Mouse (Mus musculus) kidney, postnatal 0 days (tissue): Measurements from ENCODE around the gene Lcn11. TPM values are rescaled to one million over a fixed set of nuclear protein-coding genes. Genes with fewer than 3 reads are reported as not detected.
"Not testable (repeated sequence)": the region's sequence is repeated elsewhere in the genome, so short reads cannot be mapped to it uniquely, and the experiment has no call there.

Experiments used
- ATAC-seq: fragments of 200-750 bp; cut with Nextera tagmentation; replicated peaks from 2 replicates; pipeline ENCODE4 v1.8.0; 2017; ENCODE audit warnings: low read depth, moderate number of reproducible peaks, moderate TSS enrichment, moderate library complexity; ENCODE audit not compliant: low FRiP score
- DNase-seq: peaks from one replicate; pipeline ENCODE4 v3.0.0-alpha.2; 2016; ENCODE audit warnings: low spot score
- H3K27ac ChIP-seq: fragments of 300-500 bp; sonication (generic); 2 replicates; pipeline ENCODE4 v1.5.1; 2014; ENCODE audit warnings: mild to moderate bottlenecking
- H3K27me3 ChIP-seq: fragments of 300-500 bp; sonication (generic); 2 replicates; pipeline ENCODE4 v1.6.1; 2014; ENCODE audit warnings: low read length, mixed read lengths; ENCODE audit not compliant: insufficient read depth
- H3K36me3 ChIP-seq: fragments of 300-500 bp; sonication (generic); 2 replicates; pipeline ENCODE4 v1.6.1; 2014; ENCODE audit warnings: low read length, mixed read lengths; ENCODE audit not compliant: insufficient read depth
- H3K4me1 ChIP-seq: fragments of 300-500 bp; sonication (generic); replicated peaks from 2 replicates; pipeline ENCODE4 v1.6.1; 2014; ENCODE audit warnings: antibody characterized with exemption, low read length, mixed read lengths; ENCODE audit not compliant: insufficient read depth
- H3K4me2 ChIP-seq: fragments of 300-500 bp; sonication (generic); 2 replicates; pipeline ENCODE4 v1.6.1; 2014; ENCODE audit warnings: mild to moderate bottlenecking, low read length, moderate library complexity, mixed read lengths
- H3K4me3 ChIP-seq: fragments of 300-500 bp; sonication (generic); replicated peaks from 2 replicates; pipeline ENCODE4 v1.5.1; 2014; ENCODE audit warnings: low read depth, low read length
- H3K9ac ChIP-seq: fragments of 300-500 bp; sonication (generic); 2 replicates; pipeline ENCODE4 v1.6.1; 2014; ENCODE audit warnings: low read depth, low read length
- H3K9me3 ChIP-seq: fragments of 300-500 bp; sonication (generic); replicated peaks from 2 replicates; pipeline ENCODE4 v1.6.1; 2016; ENCODE audit warnings: low read length, inconsistent platforms, mixed read lengths
- CTCF ChIP-seq: IDR thresholded peaks from 2 replicates; pipeline ENCODE4 v1.5.1; 2016; ENCODE audit warnings: antibody characterized with exemption, low read depth, mild to moderate bottlenecking, moderate library complexity
- WGBS: fragments of 180-500 bp; shearing (Covaris S2); extraction: QIAGEN DNeasy Blood & Tissue Kit; methylation state at CpG from one replicate; pipeline ENCODE4 v1.1.7; 2014; 5-methylcytosine and 5-hydroxymethylcytosine counted together
- polyA plus RNA-seq: library from polyadenylated mRNA; unstranded; fragments of >200 nt; fragmentation: Nextera tagmentation; extraction: Ambion mirVana; gene quantifications from 2 replicates; pipeline ENCODE4 v1.2.1, GENCODE M21; 2015

Gene Lcn11
- polyA plus RNA-seq = not detected in 2 replicates

DNA sequence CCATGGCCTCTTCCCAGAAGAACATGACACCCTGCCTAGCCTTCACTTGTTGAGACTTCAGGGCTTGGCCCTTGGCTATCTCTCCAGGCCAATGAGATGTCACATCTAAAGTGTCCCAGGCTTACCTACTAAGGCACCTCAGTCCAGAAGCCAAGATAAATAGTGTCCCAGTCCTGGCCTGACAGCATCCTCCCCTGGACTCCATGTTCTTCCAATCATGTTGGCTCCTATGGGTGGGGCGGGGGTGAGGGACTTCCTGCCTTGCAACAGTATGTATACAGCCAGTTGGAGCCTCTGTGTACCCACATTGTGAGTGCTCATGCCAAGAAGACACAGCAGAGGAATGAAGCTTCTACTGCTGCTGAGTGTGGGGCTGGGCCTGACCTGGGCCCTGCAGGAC is at the start of gene Lcn11:
Gene Lcn11, plus strand, starts transcription at position 301 of the 400 bp plus-strand sequence.
- H3K27me3 ChIP-seq = no peaks in the 10 kb centered on the region
- ATAC-seq (no peak), DNase-seq (no peak)
- H3K27ac ChIP-seq = no peak within 1 kb of the TSS
- no peaks in the 10 kb centered on the region for H3K9me3 ChIP-seq
- 100% methylated on average over 1 of the region's 1 CpGs for WGBS
- no peak within 1 kb of the TSS for H3K9ac ChIP-seq
- no peak within 1 kb of the TSS for H3K4me2 ChIP-seq
- H3K4me3 ChIP-seq = no peak within 1 kb of the TSS
- TF ChIP-seq CTCF = no peak
- H3K36me3 ChIP-seq = no peaks in the 10 kb centered on the region
- no peaks in the 10 kb centered on the region for H3K4me1 ChIP-seq

DNA sequence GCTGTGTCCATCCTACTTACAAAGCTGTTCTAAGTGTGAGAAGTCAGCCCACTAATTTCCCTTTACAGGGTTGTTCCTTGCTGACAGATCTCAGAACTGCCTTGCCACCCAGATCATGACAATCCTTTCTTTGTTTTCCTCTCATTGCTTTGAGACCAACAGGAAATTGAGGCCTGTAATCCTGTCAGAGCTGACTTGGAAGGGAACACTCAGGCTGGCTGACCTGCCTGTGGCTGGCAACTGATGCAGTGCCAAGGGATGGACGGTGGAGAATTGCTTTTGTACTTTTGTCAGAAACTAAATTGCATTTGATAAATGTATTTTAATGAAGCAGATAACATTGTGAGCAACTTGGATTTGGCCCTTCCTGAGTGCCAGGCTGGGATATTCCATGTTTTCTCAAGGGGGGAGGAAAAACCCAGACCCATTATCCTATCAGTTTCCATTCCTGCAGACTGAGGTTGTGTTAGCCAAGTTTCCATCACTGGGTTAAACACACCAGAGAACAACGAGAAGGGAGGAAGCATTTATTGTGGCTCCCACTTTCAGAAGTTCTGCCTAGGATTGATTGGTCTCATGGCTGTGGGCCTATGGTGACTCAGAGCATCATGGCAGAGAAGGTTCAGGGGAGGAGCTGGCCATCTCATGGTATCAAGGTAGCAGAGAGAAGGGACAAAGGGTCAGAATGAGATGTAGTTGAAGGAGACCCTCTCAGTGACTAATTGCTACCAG is 43.5 kb upstream of the Lcn11 start:
- no peak for DNase-seq
- TF ChIP-seq CTCF = no peak

DNA sequence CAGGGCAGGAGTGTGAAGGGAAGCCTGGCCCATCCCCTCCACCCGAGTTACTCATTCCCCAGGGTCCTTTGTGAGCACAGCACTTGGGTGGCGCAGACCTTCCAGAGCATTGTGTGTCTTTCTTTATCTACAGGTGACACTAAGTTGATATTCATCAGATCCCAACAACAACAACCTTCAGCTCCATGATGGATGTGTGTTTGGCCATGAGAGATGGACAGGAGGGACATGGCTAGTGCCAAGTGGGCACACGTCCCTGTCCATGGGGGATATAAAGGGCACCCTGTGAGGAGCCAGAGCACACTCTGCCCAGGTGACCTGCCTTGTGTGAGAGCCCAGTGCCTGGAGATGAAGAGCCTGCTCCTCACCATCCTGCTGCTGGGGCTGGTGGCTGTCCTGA is 40.1 kb upstream of the Lcn11 start, which contains the start of gene Obp2b:
Gene Obp2b, plus strand, starts transcription at position 301 of the 400 bp plus-strand sequence.
- H3K9me3 ChIP-seq, ATAC-seq, H3K9ac ChIP-seq, H3K4me1 ChIP-seq, H3K27me3 ChIP-seq, H3K4me2 ChIP-seq, H3K36me3 ChIP-seq, H3K4me3 ChIP-seq, H3K27ac ChIP-seq, DNase-seq: not testable (repeated sequence)
- WGBS = 82% methylated on average over 3 of the region's 3 CpGs

More for the DNA sequence above, 43.5 kb upstream of the Lcn11 start:
- H3K4me3 ChIP-seq = no peak overlapping the region
- no peaks in the 10 kb centered on the region for H3K27me3 ChIP-seq
- no peaks in the 10 kb centered on the region for H3K36me3 ChIP-seq
- no peaks in the 10 kb centered on the region for H3K9me3 ChIP-seq
- no peaks in the 10 kb centered on the region for H3K4me1 ChIP-seq
- H3K27ac ChIP-seq = no peak overlapping the region
- 10% methylated on average over 2 of the region's 2 CpGs for WGBS
- ATAC-seq = no peak
- H3K4me2 ChIP-seq = no peak overlapping the region
- no peak overlapping the region for H3K9ac ChIP-seq

DNA sequence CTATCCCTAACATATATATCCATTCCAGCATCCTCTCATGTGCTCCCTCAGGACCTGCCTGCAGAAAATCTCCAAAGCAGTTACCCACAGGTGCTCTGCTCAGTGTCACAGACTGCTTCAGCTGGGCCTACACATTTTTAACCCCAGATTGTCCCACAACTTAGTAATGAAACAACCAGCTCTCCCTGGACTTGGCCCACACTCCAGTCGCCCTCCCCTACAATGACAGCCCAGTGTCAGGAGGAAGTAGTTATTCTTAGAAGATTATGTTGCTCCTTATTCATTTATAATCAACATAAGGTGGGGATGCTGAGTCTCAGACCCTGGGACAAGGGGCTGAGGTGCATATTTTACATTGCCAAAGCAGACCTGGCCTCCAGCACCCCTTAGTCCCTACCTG is 35.1 kb upstream of the Lcn11 start:
- no peak overlapping the region for H3K4me2 ChIP-seq
- H3K27ac ChIP-seq = no peak overlapping the region
- H3K27me3 ChIP-seq = no peaks in the 10 kb centered on the region
- no peaks in the 10 kb centered on the region for H3K9me3 ChIP-seq
- H3K9ac ChIP-seq = no peak overlapping the region
- DNase-seq = no peak
- no peak for ATAC-seq
- H3K4me3 ChIP-seq = no peak overlapping the region
- H3K4me1 ChIP-seq = no peaks in the 10 kb centered on the region
- H3K36me3 ChIP-seq = no peaks in the 10 kb centered on the region
- 70% methylated on average over 1 of the region's 1 CpGs for WGBS
- TF ChIP-seq CTCF = no peak

DNA sequence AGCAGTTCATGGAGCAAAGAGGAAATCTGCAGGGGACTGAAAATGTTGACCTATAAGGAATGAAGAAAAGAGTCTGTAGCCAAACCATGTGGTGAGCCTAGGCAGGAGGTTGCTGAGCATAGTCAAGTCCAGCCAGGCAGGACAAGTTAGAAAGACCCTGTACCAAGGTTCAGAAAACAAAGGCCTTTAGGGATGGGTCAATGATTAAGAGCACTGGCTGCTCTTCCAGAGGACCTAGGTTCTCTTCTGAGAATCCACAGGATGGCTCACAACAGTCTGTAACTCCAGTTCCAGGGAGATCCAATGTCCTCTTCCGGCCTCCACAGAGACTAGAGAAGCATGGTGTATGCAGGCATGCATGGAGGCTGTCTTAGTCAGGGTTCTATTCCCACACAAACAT is 22.6 kb upstream of the Lcn11 start:
- no peaks in the 10 kb centered on the region for H3K9me3 ChIP-seq
- H3K4me1 ChIP-seq = no peaks in the 10 kb centered on the region
- H3K36me3 ChIP-seq = no peaks in the 10 kb centered on the region
- ATAC-seq = no peak
- DNase-seq = no peak
- no peak overlapping the region for H3K9ac ChIP-seq
- no peak overlapping the region for H3K4me2 ChIP-seq
- no peak overlapping the region for H3K27ac ChIP-seq
- H3K4me3 ChIP-seq = no peak overlapping the region
- TF ChIP-seq CTCF = no peak
- WGBS = 77% methylated on average over 1 of the region's 1 CpGs
- H3K27me3 ChIP-seq = no peaks in the 10 kb centered on the region

DNA sequence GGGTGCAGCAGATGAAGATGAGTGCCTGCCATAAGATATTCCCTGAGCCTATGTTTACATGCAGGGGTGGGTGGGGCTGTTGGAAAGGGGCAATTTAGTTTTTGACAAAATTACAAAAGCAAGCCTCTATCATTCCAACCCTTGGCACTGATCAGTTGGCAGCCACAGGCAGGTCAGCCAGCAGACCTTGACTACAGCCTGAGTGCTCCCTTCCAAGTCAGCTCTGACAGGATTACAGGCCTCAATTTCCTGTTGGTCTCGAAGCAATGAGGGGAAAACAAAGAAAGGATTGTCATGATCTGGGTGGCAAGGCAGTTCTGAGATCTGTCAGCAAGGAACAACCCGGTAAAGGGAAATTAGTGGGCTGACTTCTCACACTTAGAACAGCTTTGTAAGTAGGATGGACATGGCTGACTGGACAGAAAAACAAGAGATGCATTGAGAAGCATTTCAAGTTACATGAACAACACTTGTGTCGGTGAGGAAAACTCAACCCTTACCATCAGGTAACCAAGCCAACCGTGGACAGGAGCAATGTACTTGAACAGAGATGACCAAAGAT is 18.7 kb upstream of the Lcn11 start:
- Histone ChIP-seq H3K4me1 (no peaks in the 10 kb centered on the region), H3K27ac (peak overlapping the region; percentile 13; the same call in 1 of the 2 replicates), H3K9me3 (no peaks in the 10 kb centered on the region), H3K4me3 (no peak overlapping the region), H3K27me3 (no peaks in the 10 kb centered on the region), H3K9ac (no peak overlapping the region), H3K4me2 (no peak overlapping the region), H3K36me3 (no peaks in the 10 kb centered on the region)
- DNase-seq (peak; percentile 38), ATAC-seq (no peak; the same call in 1 of the 2 replicates)
- 22% methylated on average over 4 of the region's 4 CpGs for WGBS
- TF ChIP-seq CTCF = no peak
